ENCODE assay signal across 8 mouse cellular contexts in the genomic region with DNA sequence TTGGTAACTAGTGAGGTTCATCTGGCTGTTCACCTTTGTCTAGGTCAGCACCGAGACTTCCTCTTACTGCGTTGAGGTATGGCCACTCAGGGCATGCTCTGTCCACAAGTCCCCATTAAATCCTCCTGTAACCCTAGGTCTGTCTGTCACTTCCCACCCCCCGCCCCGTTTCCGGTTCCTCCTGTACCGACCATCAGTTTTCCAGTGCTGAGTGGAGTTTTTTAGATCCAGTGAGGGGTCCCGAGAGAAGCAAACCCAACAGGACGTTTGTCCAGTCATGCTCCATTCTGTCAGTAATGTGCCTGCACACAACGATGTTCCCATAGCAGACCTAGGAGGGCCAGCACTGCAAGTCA. TPM values are rescaled to one million over a fixed set of nuclear protein-coding genes. Genes with fewer than 3 reads are reported as not detected.
DNase-seq lines count a peak whose midpoint lies in the region; ATAC-seq lines count a peak whose summit lies in the region.

No protein-coding gene starts in this region.

- H3K9me3 ChIP-seq in heart, embryonic 15.5 days (replicated peaks) = no peaks in the 10 kb centered on the region
- H3K9me3 ChIP-seq in embryonic facial prominence, embryonic 10.5 days = no peaks in the 10 kb centered on the region
- H3K9me3 ChIP-seq in hindbrain, embryonic 11.5 days (ENCODE audit: control insufficient read depth, low read length) = no peaks in the 10 kb centered on the region
- no peaks in the 10 kb centered on the region for H3K9me3 ChIP-seq in midbrain, embryonic 10.5 days (replicated peaks)

- H3K4me3 ChIP-seq in heart, embryonic 15.5 days = peak overlapping the region; percentile 32
- H3K4me3 ChIP-seq in embryonic facial prominence, embryonic 10.5 days = peak overlapping the region; percentile 45
- H3K4me3 ChIP-seq in hindbrain, embryonic 11.5 days (ENCODE audit: low read depth, low read length) = no peak overlapping the region
- H3K4me3 ChIP-seq in midbrain, embryonic 10.5 days = peak overlapping the region; percentile 38

- DNase-seq in heart, adult 9 months (ENCODE audit: low spot score in 2 of 2) = no peak
- no peak for DNase-seq in embryonic facial prominence, embryonic 10.5 days (ENCODE audit: low spot score)
- no peak for DNase-seq in hindbrain, embryonic 11.5 days (ENCODE audit: low spot score)
- DNase-seq in midbrain, embryonic 10.5 days (ENCODE audit: low spot score) = no peak
- DNase-seq in natural killer cell, adult 2 months (ENCODE audit: low spot score in 2 of 2) = no peak
- DNase-seq in gastrocnemius, adult 8-10 months (ENCODE audit: low spot score in 2 of 2) = no peak

- no peaks in the 10 kb centered on the region for H3K36me3 ChIP-seq in heart, embryonic 15.5 days
- peaks cover 35% of the 10 kb centered on the region for H3K36me3 ChIP-seq in embryonic facial prominence, embryonic 10.5 days (replicated peaks)
- no peaks in the 10 kb centered on the region for H3K36me3 ChIP-seq in hindbrain, embryonic 11.5 days (ENCODE audit: control insufficient read depth, insufficient read depth, low read length)
- H3K36me3 ChIP-seq in midbrain, embryonic 10.5 days = peaks cover 55% of the 10 kb centered on the region

- WGBS in heart, embryonic 15.5 days = 65% methylated on average over 9 of the region's 9 CpGs
- 65% methylated on average over 9 of the region's 9 CpGs for WGBS in embryonic facial prominence, embryonic 10.5 days
- 63% methylated on average over 9 of the region's 9 CpGs for WGBS in hindbrain, embryonic 11.5 days
- WGBS in midbrain, embryonic 10.5 days = 63% methylated on average over 9 of the region's 9 CpGs

- no peak overlapping the region for H3K9ac ChIP-seq in heart, embryonic 15.5 days
- H3K9ac ChIP-seq in hindbrain, embryonic 11.5 days (ENCODE audit: low read depth, low read length) = 0 out of 2 replicates have a peak overlapping the region, but pooled peaks have one; percentile 11

- H3K4me1 ChIP-seq in heart, embryonic 15.5 days (replicated peaks) = peaks cover 2% of the 10 kb centered on the region
- H3K4me1 ChIP-seq in embryonic facial prominence, embryonic 10.5 days = peaks cover 21% of the 10 kb centered on the region
- H3K4me1 ChIP-seq in hindbrain, embryonic 11.5 days (replicated peaks; ENCODE audit: control insufficient read depth, insufficient read depth, low read length) = no peaks in the 10 kb centered on the region; the same call in 1 of the 2 replicates
- H3K4me1 ChIP-seq in midbrain, embryonic 10.5 days = peaks cover 22% of the 10 kb centered on the region

- peak overlapping the region; percentile 55 for H3K4me2 ChIP-seq in heart, embryonic 15.5 days
- H3K4me2 ChIP-seq in hindbrain, embryonic 11.5 days (replicated peaks; ENCODE audit: low read depth, low read length) = peak overlapping the region; percentile 20

- H3K27ac ChIP-seq in heart, embryonic 15.5 days = no peak overlapping the region
- peak overlapping the region; percentile 60; the same call in 1 of the 2 replicates for H3K27ac ChIP-seq in embryonic facial prominence, embryonic 10.5 days (replicated peaks)
- H3K27ac ChIP-seq in hindbrain, embryonic 11.5 days (ENCODE audit: low read depth, low read length) = no peak overlapping the region
- peak overlapping the region; percentile 73 for H3K27ac ChIP-seq in midbrain, embryonic 10.5 days (replicated peaks)

- no peaks in the 10 kb centered on the region for H3K27me3 ChIP-seq in heart, embryonic 15.5 days
- no peaks in the 10 kb centered on the region for H3K27me3 ChIP-seq in embryonic facial prominence, embryonic 10.5 days (replicated peaks; ENCODE audit: low read depth, poor library complexity, severe bottlenecking)
- H3K27me3 ChIP-seq in hindbrain, embryonic 11.5 days (ENCODE audit: control insufficient read depth, insufficient read depth, low read length) = no peaks in the 10 kb centered on the region
- 0 out of 2 replicates have a peak, but pooled peaks cover 5% of the 10 kb centered on the region for H3K27me3 ChIP-seq in midbrain, embryonic 10.5 days (ENCODE audit: low read depth, poor library complexity, severe bottlenecking)

- no peak for ATAC-seq in heart, embryonic 15.5 days (replicated peaks; ENCODE audit: insufficient number of reproducible peaks, insufficient read depth, low FRiP score, low read depth)
- no peak for ATAC-seq in hindbrain, embryonic 11.5 days (ENCODE audit: low FRiP score)
- ATAC-seq in cerebellum, adult (ENCODE audit: insufficient number of reproducible peaks, low FRiP score, low TSS enrichment) = no peak

RNA-seq across cellular contexts. Expression of gene Gaa, which starts 9.5 kb away (rescaled TPM):
- polyA plus RNA-seq in heart, embryonic 15.5 days (2015; fragmentation: Nextera tagmentation; extraction: Ambion mirVana) = 74.7 and 97.9 TPM in 2 replicates
- 30.8 TPM in 2 replicates for polyA plus RNA-seq in embryonic facial prominence, embryonic 10.5 days (2016; fragmentation: Nextera tagmentation; extraction: Ambion mirVana)
- polyA plus RNA-seq in hindbrain, embryonic 11.5 days (2014; fragmentation: Nextera tagmentation; extraction: Ambion mirVana) = 12.6 and 15.3 TPM in 2 replicates
- polyA plus RNA-seq in midbrain, embryonic 10.5 days (2016; fragmentation: Nextera tagmentation; extraction: Ambion mirVana) = 32.0 and 33.6 TPM in 2 replicates
- 100 to 1,000 TPM; 187 to 198 (median 192) TPM for total RNA-seq in gastrocnemius, adult 8-10 months (2022)

RNA-seq across cellular contexts. Expression of gene Ccdc40, which starts 29.8 kb away (rescaled TPM):
- 1.3 and 2.5 TPM in 2 replicates for polyA plus RNA-seq in heart, embryonic 15.5 days (2015; fragmentation: Nextera tagmentation; extraction: Ambion mirVana)
- polyA plus RNA-seq in embryonic facial prominence, embryonic 10.5 days (2016; fragmentation: Nextera tagmentation; extraction: Ambion mirVana) = 16.4 and 19.5 TPM in 2 replicates
- 16.5 and 19.3 TPM in 2 replicates for polyA plus RNA-seq in hindbrain, embryonic 11.5 days (2014; fragmentation: Nextera tagmentation; extraction: Ambion mirVana)
- 20.6 and 21.8 TPM in 2 replicates for polyA plus RNA-seq in midbrain, embryonic 10.5 days (2016; fragmentation: Nextera tagmentation; extraction: Ambion mirVana)
- 1 to 10 TPM in 1 of 4 experiments, not detected in 3; 1.3 TPM for total RNA-seq in gastrocnemius, adult 8-10 months (2022)

RNA-seq across cellular contexts. Expression of gene Tbc1d16, which starts 29.9 kb away (rescaled TPM):
- polyA plus RNA-seq in heart, embryonic 15.5 days (2015; fragmentation: Nextera tagmentation; extraction: Ambion mirVana) = 16.1 and 19.7 TPM in 2 replicates
- polyA plus RNA-seq in embryonic facial prominence, embryonic 10.5 days (2016; fragmentation: Nextera tagmentation; extraction: Ambion mirVana) = 25.3 and 25.5 TPM in 2 replicates
- 16.9 and 20.7 TPM in 2 replicates for polyA plus RNA-seq in hindbrain, embryonic 11.5 days (2014; fragmentation: Nextera tagmentation; extraction: Ambion mirVana)
- polyA plus RNA-seq in midbrain, embryonic 10.5 days (2016; fragmentation: Nextera tagmentation; extraction: Ambion mirVana) = 27.0 and 29.6 TPM in 2 replicates
- total RNA-seq in gastrocnemius, adult 8-10 months (2022) = 10 to 100 TPM; 31.6 to 45.5 (median 40.5) TPM

RNA-seq across cellular contexts. Expression of gene Eif4a3, which starts 41.7 kb away (rescaled TPM):
- polyA plus RNA-seq in heart, embryonic 15.5 days (2015; fragmentation: Nextera tagmentation; extraction: Ambion mirVana) = 213 and 251 TPM in 2 replicates
- polyA plus RNA-seq in embryonic facial prominence, embryonic 10.5 days (2016; fragmentation: Nextera tagmentation; extraction: Ambion mirVana) = 465 and 504 TPM in 2 replicates
- polyA plus RNA-seq in hindbrain, embryonic 11.5 days (2014; fragmentation: Nextera tagmentation; extraction: Ambion mirVana) = 378 and 385 TPM in 2 replicates
- polyA plus RNA-seq in midbrain, embryonic 10.5 days (2016; fragmentation: Nextera tagmentation; extraction: Ambion mirVana) = 465 and 494 TPM in 2 replicates
- total RNA-seq in gastrocnemius, adult 8-10 months (2022) = 10 to 100 TPM; 30.7 to 53.1 (median 42.8) TPM

RNA-seq across cellular contexts. Expression of gene Card14, which starts 49.4 kb away (rescaled TPM):
- polyA plus RNA-seq in heart, embryonic 15.5 days (2015; fragmentation: Nextera tagmentation; extraction: Ambion mirVana) = 0.28 and 0.38 TPM in 2 replicates
- 0.05 TPM in 1 of 2 replicates, not detected in the other for polyA plus RNA-seq in embryonic facial prominence, embryonic 10.5 days (2016; fragmentation: Nextera tagmentation; extraction: Ambion mirVana)
- polyA plus RNA-seq in hindbrain, embryonic 11.5 days (2014; fragmentation: Nextera tagmentation; extraction: Ambion mirVana) = not detected in 2 replicates
- polyA plus RNA-seq in midbrain, embryonic 10.5 days (2016; fragmentation: Nextera tagmentation; extraction: Ambion mirVana) = not detected in 2 replicates
- total RNA-seq in gastrocnemius, adult 8-10 months (2022) = under 1 TPM; 0.10 to 0.25 (median 0.22) TPM

Comparison
In these comparisons a context has a peak if more than half of its experiments do, and no peak if none do; other contexts are left out.
1. H3K27ac ChIP-seq: peak in embryonic facial prominence, embryonic 10.5 days (single experiment) and midbrain, embryonic 10.5 days (single experiment); none in heart, embryonic 15.5 days (single experiment) and hindbrain, embryonic 11.5 days (single experiment).